Mouse (Mus musculus) intestine, embryonic 15.5 days (tissue): ENCODE measurements around the gene Rassf6. TPM values are rescaled to one million over a fixed set of nuclear protein-coding genes. Genes with fewer than 3 reads are reported as not detected.
"Not testable (repeated sequence)": the region's sequence is repeated elsewhere in the genome, so short reads cannot be mapped to it uniquely, and the experiment has no call there.

ENCODE experiments used
- ATAC-seq: fragments of 200-750 bp; cut with Nextera tagmentation; 2 replicates; pipeline ENCODE4 v1.8.0; 2017; ENCODE audit warnings: moderate TSS enrichment, moderate library complexity
- H3K27ac ChIP-seq: fragments of 300-500 bp; sonication (generic); 2 replicates; pipeline ENCODE4 v1.5.1; 2015; ENCODE audit warnings: mild to moderate bottlenecking, inconsistent platforms
- H3K27me3 ChIP-seq: fragments of 300-500 bp; sonication (generic); replicated peaks from 2 replicates; pipeline ENCODE4 v1.6.1; 2015; ENCODE audit warnings: inconsistent platforms
- H3K36me3 ChIP-seq: fragments of 300-500 bp; sonication (generic); 2 replicates; pipeline ENCODE4 v1.6.1; 2015; ENCODE audit warnings: inconsistent platforms
- H3K4me1 ChIP-seq: fragments of 300-500 bp; sonication (generic); replicated peaks from 2 replicates; pipeline ENCODE4 v1.6.1; 2015; ENCODE audit warnings: inconsistent platforms
- H3K4me2 ChIP-seq: fragments of 300-500 bp; sonication (generic); replicated peaks from 2 replicates; pipeline ENCODE4 v1.6.1; 2015; ENCODE audit warnings: mild to moderate bottlenecking, inconsistent platforms
- H3K4me3 ChIP-seq: fragments of 300-500 bp; sonication (generic); replicated peaks from 2 replicates; pipeline ENCODE4 v1.5.1; 2015; ENCODE audit warnings: inconsistent platforms
- H3K9ac ChIP-seq: fragments of 300-500 bp; sonication (generic); 2 replicates; pipeline ENCODE4 v1.6.1; 2015; ENCODE audit warnings: inconsistent platforms
- H3K9me3 ChIP-seq: fragments of 300-500 bp; sonication (generic); 2 replicates; pipeline ENCODE4 v1.6.1; 2016; ENCODE audit warnings: inconsistent platforms
- WGBS: fragments of 180-500 bp; shearing (Covaris S2); methylation state at CpG from one replicate; pipeline ENCODE4 v1.1.7; 2015; 5-methylcytosine and 5-hydroxymethylcytosine counted together
- polyA plus RNA-seq: library from polyadenylated mRNA; unstranded; fragments of >200 nt; fragmentation: Nextera tagmentation; extraction: Ambion mirVana; gene quantifications from 2 replicates; pipeline ENCODE4 v1.2.1, GENCODE M21; 2015

Rassf6 gene
- polyA plus RNA-seq, 1 experiment from 2014 or later = 29.0 TPM

- Histone ChIP-seq H3K4me3 (no peak overlapping the region), H3K27ac (no peak overlapping the region), H3K4me1 (no peaks in the 10 kb centered on the region), H3K4me2 (no peak overlapping the region), H3K27me3 (no peaks in the 10 kb centered on the region), H3K36me3 (no peaks in the 10 kb centered on the region), H3K9ac (no peak overlapping the region), H3K9me3 (no peaks in the 10 kb centered on the region)
- 93% methylated on average over 2 of the region's 2 CpGs for WGBS
- ATAC-seq = no peak
These were observed 19.1 kb downstream of the Rassf6 start for GRCm38 (mm10) chr5:90621316-90621715.

- Histone ChIP-seq H3K4me3 (no peak overlapping the region), H3K9me3 (no peaks in the 10 kb centered on the region), H3K27ac (no peak overlapping the region), H3K4me2 (no peak overlapping the region), H3K36me3 (no peaks in the 10 kb centered on the region), H3K27me3 (no peaks in the 10 kb centered on the region), H3K9ac (no peak overlapping the region), H3K4me1 (no peaks in the 10 kb centered on the region)
- WGBS = 74% methylated on average over 3 of the region's 3 CpGs
- peak; percentile 26; the same call in 1 of the 2 replicates for ATAC-seq
These were observed 22.6 kb downstream of the Rassf6 start for GRCm38 (mm10) chr5:90617859-90618258.

- peak; percentile 63 for ATAC-seq
These were observed 27.7 kb downstream of the Rassf6 start for GRCm38 (mm10) chr5:90612751-90613150.

GRCm38 (mm10) chr5:90611996-90612611 lies 28.4 kb downstream of the Rassf6 start:
- H3K4me1 ChIP-seq = peaks cover 6% of the 10 kb centered on the region; the same call in 1 of the 2 replicates

More at GRCm38 (mm10) chr5:90612751-90613150, 27.7 kb downstream of the Rassf6 start:
- not testable (repeated sequence) for H3K4me2 ChIP-seq, H3K27ac ChIP-seq, H3K27me3 ChIP-seq, H3K9ac ChIP-seq, H3K4me3 ChIP-seq, H3K36me3 ChIP-seq, H3K9me3 ChIP-seq, H3K4me1 ChIP-seq
- 65% methylated on average over 1 of the region's 1 CpGs for WGBS

DNA sequence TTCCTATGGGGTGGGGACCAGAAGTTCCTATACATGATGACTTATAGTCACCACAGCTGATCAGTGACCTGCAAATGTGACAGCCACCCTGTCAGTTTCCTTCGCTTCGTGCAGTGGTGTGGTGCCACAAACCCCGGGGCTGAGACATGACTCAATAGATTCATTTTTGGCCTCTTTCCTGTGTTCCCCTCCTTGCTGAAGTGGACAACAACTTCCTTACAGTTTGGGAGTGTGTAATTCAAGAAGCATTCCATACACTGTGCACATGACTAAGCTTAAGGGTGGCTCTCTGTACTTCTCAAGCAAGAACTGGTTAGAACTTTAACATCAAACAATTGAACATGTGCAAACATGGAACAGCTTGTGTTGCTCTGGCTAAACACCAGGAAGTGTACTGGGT lies 29.1 kb downstream of the Rassf6 start:
- H3K9me3 ChIP-seq = no peaks in the 10 kb centered on the region
- H3K27ac ChIP-seq = no peak overlapping the region
- no peaks in the 10 kb centered on the region for H3K36me3 ChIP-seq
- no peaks in the 10 kb centered on the region for H3K27me3 ChIP-seq
- H3K4me1 ChIP-seq = peaks cover 6% of the 10 kb centered on the region; the same call in 1 of the 2 replicates
- no peak overlapping the region for H3K4me3 ChIP-seq
- H3K9ac ChIP-seq = no peak overlapping the region
- no peak for ATAC-seq
- H3K4me2 ChIP-seq = no peak overlapping the region
- 86% methylated on average over 3 of the region's 3 CpGs for WGBS

More at GRCm38 (mm10) chr5:90611996-90612611, 28.4 kb downstream of the Rassf6 start:
- Histone ChIP-seq H3K27me3 (no peaks in the 10 kb centered on the region), H3K4me2 (no peak overlapping the region), H3K9ac (no peak overlapping the region), H3K36me3 (no peaks in the 10 kb centered on the region), H3K27ac (no peak overlapping the region), H3K4me3 (no peak overlapping the region), H3K9me3 (no peaks in the 10 kb centered on the region)
- 81% methylated on average over 6 of the region's 6 CpGs for WGBS
- ATAC-seq = peak; percentile 73

- no peak overlapping the region for H3K27ac ChIP-seq
- WGBS = 26% methylated on average over 11 of the region's 11 CpGs
- no peak overlapping the region for H3K4me3 ChIP-seq
- H3K4me1 ChIP-seq = peaks cover 6% of the 10 kb centered on the region; the same call in 1 of the 2 replicates
- H3K4me2 ChIP-seq = no peak overlapping the region
- H3K27me3 ChIP-seq = no peaks in the 10 kb centered on the region
- no peaks in the 10 kb centered on the region for H3K9me3 ChIP-seq
- no peaks in the 10 kb centered on the region for H3K36me3 ChIP-seq
- no peak overlapping the region for H3K9ac ChIP-seq
- peak; percentile 80 for ATAC-seq
These were observed 31.6 kb downstream of the Rassf6 start for GRCm38 (mm10) chr5:90608906-90609305.

DNA sequence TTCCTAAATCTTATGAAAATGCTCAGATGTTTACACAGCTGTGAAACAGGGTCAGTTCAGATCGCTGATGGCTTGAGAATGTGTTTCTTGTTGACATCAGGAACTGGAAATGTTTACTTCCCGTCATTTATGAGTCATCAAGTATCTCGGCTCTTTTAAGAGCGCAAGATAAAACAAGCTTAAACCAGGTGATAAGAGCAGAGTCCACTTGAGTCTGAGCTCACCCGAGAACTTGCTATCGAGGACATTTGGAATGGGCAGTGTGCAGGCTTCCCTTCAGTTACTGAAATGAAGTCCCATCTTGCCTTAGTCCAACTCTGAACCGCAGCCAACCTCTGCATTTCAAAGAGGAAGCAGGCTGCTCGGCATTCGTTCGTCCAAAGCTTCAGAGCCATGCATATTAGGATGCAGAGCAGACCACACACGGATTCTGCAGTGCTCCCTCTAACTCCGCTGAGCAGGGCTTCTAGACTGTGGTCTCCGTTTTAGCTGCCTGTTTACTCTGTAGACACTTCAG lies 37.0 kb downstream of the Rassf6 start:
- H3K9ac ChIP-seq = no peak overlapping the region
- no peaks in the 10 kb centered on the region for H3K9me3 ChIP-seq
- peak overlapping the region; percentile 39 for H3K4me2 ChIP-seq
- WGBS = 19% methylated on average over 13 of the region's 13 CpGs
- H3K36me3 ChIP-seq = no peaks in the 10 kb centered on the region
- H3K4me1 ChIP-seq = 0 out of 2 replicates have a peak, but pooled peaks cover 2% of the 10 kb centered on the region
- no peak overlapping the region for H3K27ac ChIP-seq
- ATAC-seq = peak; percentile 79
- no peaks in the 10 kb centered on the region for H3K27me3 ChIP-seq
- no peak overlapping the region for H3K4me3 ChIP-seq

- H3K4me3 ChIP-seq = no peak overlapping the region
- no peaks in the 10 kb centered on the region for H3K27me3 ChIP-seq
- H3K9ac ChIP-seq = no peak overlapping the region
- ATAC-seq = peak; percentile 41; the same call in 1 of the 2 replicates
- no peak overlapping the region for H3K4me2 ChIP-seq
- no peaks in the 10 kb centered on the region for H3K36me3 ChIP-seq
- H3K9me3 ChIP-seq = no peaks in the 10 kb centered on the region
- 19% methylated on average over 6 of the region's 6 CpGs for WGBS
- no peaks in the 10 kb centered on the region for H3K4me1 ChIP-seq
- no peak overlapping the region for H3K27ac ChIP-seq
These were observed 39.0 kb downstream of the Rassf6 start for GRCm38 (mm10) chr5:90601469-90601868.

- no peak overlapping the region for H3K9ac ChIP-seq
- H3K4me2 ChIP-seq = no peak overlapping the region
- ATAC-seq = no peak
- H3K9me3 ChIP-seq = no peaks in the 10 kb centered on the region
- no peak overlapping the region for H3K27ac ChIP-seq
- no peak overlapping the region for H3K4me3 ChIP-seq
- no peaks in the 10 kb centered on the region for H3K27me3 ChIP-seq
- WGBS = 82% methylated on average over 6 of the region's 6 CpGs
- no peaks in the 10 kb centered on the region for H3K36me3 ChIP-seq
- H3K4me1 ChIP-seq = 0 out of 2 replicates have a peak, but pooled peaks cover 3% of the 10 kb centered on the region
These were observed 44.3 kb downstream of the Rassf6 start for GRCm38 (mm10) chr5:90596155-90596554.

- no peaks in the 10 kb centered on the region for H3K36me3 ChIP-seq
- ATAC-seq = no peak
- H3K4me2 ChIP-seq = no peak overlapping the region
- no peaks in the 10 kb centered on the region for H3K9me3 ChIP-seq
- H3K4me1 ChIP-seq = 0 out of 2 replicates have a peak, but pooled peaks cover 3% of the 10 kb centered on the region
- no peak overlapping the region for H3K4me3 ChIP-seq
- no peak overlapping the region for H3K9ac ChIP-seq
- H3K27me3 ChIP-seq = no peaks in the 10 kb centered on the region
- no peak overlapping the region for H3K27ac ChIP-seq
- WGBS = 77% methylated on average over 13 of the region's 13 CpGs
These were observed 45.5 kb downstream of the Rassf6 start for GRCm38 (mm10) chr5:90594945-90595344.

DNA sequence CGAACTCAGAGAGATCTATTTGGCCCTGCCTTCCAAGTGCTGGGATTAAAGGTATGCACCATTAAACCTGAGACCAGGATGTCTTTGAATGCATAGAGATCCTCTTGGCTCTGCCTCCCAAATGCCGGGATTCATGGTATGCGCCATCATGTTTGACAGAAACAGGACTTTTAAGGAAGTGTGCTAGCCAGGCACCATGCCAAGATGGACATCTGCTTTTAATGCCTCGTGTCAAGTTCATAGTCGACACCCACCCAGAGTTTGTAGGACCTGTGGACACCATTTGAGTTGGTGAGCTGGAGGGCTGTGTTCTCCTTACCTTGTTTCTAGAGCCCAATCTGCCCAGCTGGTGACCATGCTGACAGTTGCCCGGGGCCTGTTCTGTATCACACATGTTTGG lies 48.5 kb downstream of the Rassf6 start:
- H3K36me3 ChIP-seq = no peaks in the 10 kb centered on the region

DNA sequence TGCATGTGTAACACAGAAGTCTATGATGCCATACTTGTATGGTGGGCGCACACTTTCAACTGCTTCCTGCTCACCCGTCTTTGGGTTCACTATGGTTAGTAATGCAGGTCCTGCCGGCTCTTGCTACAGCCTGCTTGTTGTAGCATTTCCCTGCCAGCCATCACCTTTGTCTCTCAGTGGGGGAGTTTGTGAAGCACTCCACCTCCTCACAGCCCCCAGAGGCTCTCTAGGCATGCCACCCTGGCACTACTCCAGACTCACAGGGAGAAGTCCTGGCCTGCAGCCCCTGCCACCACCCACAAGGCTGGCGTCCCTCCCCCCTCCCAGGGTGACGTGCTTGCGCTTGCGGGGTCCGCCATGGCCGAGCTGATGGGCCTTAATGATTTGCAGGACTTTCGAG lies 49.8 kb downstream of the Rassf6 start:
- no peak overlapping the region for H3K9ac ChIP-seq
- ATAC-seq = no peak
- H3K36me3 ChIP-seq = no peaks in the 10 kb centered on the region
- no peak overlapping the region for H3K27ac ChIP-seq
- H3K9me3 ChIP-seq = no peaks in the 10 kb centered on the region
- WGBS = 89% methylated on average over 10 of the region's 10 CpGs
- no peak overlapping the region for H3K4me3 ChIP-seq
- no peaks in the 10 kb centered on the region for H3K27me3 ChIP-seq
- H3K4me2 ChIP-seq = no peak overlapping the region
- H3K4me1 ChIP-seq = 0 out of 2 replicates have a peak, but pooled peaks cover 3% of the 10 kb centered on the region

More for the DNA sequence above, 48.5 kb downstream of the Rassf6 start:
- 70% methylated on average over 6 of the region's 6 CpGs for WGBS
- H3K4me2 ChIP-seq = no peak overlapping the region
- H3K4me1 ChIP-seq = 0 out of 2 replicates have a peak, but pooled peaks cover 3% of the 10 kb centered on the region
- H3K27me3 ChIP-seq = no peaks in the 10 kb centered on the region
- no peak overlapping the region for H3K27ac ChIP-seq
- no peak overlapping the region for H3K9ac ChIP-seq
- no peaks in the 10 kb centered on the region for H3K9me3 ChIP-seq
- ATAC-seq = no peak
- H3K4me3 ChIP-seq = no peak overlapping the region
